Mouse (Mus musculus): ENCODE measurements around the gene Olfr287. TPM values are rescaled to one million over a fixed set of nuclear protein-coding genes. Genes with fewer than 3 reads are reported as not detected.

Gene Olfr287
- not detected for total RNA-seq (2018; cell fraction: chromatin; rRNA removed)
- not detected for total RNA-seq (2018; cell fraction: cytosol; rRNA removed)
- not detected for total RNA-seq (2018; cell fraction: nucleus; rRNA removed)
- not detected in 3 replicates for polyA plus RNA-seq (2018)

- Histone ChIP-seq H3K79me2 (ENCODE audit: inconsistent target) (no peaks in the 10 kb centered on the region), H3K4me3 (ENCODE audit: inconsistent target) (no peak within 1 kb of the TSS), H3K36me3 (ENCODE audit: inconsistent target) (no peaks in the 10 kb centered on the region), H3K27ac (no peak within 1 kb of the TSS)
- WGBS (ENCODE audit: missing documents): 87% methylated on average over 4 of the region's 4 CpGs
These were observed at the start of gene Olfr287, which contains the start of gene Gm44579 for GRCm38 (mm10) chr15:98220877-98221276. Gene Olfr287 (minus strand): TSS chr15:98221056. Gene Gm44579 (minus strand): TSS chr15:98220977.

DNA sequence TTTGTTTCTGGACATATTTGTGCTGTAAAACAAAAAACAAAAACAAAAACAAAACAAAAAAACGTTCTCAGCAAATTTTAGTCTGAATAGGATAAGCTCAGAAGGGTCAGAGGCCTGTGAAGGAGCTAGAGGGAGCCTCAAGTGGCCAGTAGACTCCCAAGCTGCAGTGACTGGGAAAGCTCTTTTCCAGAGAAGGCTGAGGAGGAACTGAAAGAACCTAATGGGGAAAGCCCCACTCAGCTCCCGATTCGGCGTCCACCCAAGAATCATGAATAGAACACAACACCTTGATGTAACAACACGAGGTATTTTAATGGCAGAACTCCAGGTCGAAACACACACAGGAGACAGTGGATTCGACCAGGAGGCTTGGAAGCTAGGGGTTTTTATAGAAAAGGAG, 36.9 kb upstream of the Olfr287 start:
- H3K27ac ChIP-seq: no peak overlapping the region
- no peaks in the 10 kb centered on the region for H3K36me3 ChIP-seq (ENCODE audit: inconsistent target)
- 92% methylated on average over 7 of the region's 7 CpGs for WGBS (ENCODE audit: missing documents)
- H3K4me3 ChIP-seq (ENCODE audit: inconsistent target): no peak overlapping the region
- H3K79me2 ChIP-seq (ENCODE audit: inconsistent target): no peaks in the 10 kb centered on the region

- Histone ChIP-seq H3K79me2 (ENCODE audit: inconsistent target) (no peaks in the 10 kb centered on the region), H3K36me3 (ENCODE audit: inconsistent target) (no peaks in the 10 kb centered on the region), H3K27ac (no peak within 1 kb of the TSS), H3K4me3 (ENCODE audit: inconsistent target) (no peak within 1 kb of the TSS)
- 95% methylated on average over 6 of the region's 8 CpGs for WGBS (ENCODE audit: missing documents)
These were observed 36.3 kb upstream of the Olfr287 start, which contains the start of gene H1fnt for GRCm38 (mm10) chr15:98257193-98257592. Gene H1fnt (minus strand): TSS chr15:98257293.

- no peak overlapping the region for H3K4me3 ChIP-seq (ENCODE audit: inconsistent target)
- H3K27ac ChIP-seq: no peak overlapping the region
- no peaks in the 10 kb centered on the region for H3K79me2 ChIP-seq (ENCODE audit: inconsistent target)
- H3K36me3 ChIP-seq (ENCODE audit: inconsistent target): no peaks in the 10 kb centered on the region
- WGBS (ENCODE audit: missing documents): 96% methylated on average over 13 of the region's 13 CpGs
These were observed 35.4 kb upstream of the Olfr287 start for GRCm38 (mm10) chr15:98256271-98256670.

GRCm38 (mm10) chr15:98235442-98235841, 14.6 kb upstream of the Olfr287 start:
- no peak overlapping the region for H3K27ac ChIP-seq
- 51% methylated on average over 4 of the region's 4 CpGs for WGBS (ENCODE audit: missing documents)
- no peaks in the 10 kb centered on the region for H3K36me3 ChIP-seq (ENCODE audit: inconsistent target)
- no peak overlapping the region for H3K4me3 ChIP-seq (ENCODE audit: inconsistent target)
- no peaks in the 10 kb centered on the region for H3K79me2 ChIP-seq (ENCODE audit: inconsistent target)

- 92% methylated on average over 3 of the region's 4 CpGs for WGBS (ENCODE audit: missing documents)
- H3K4me3 ChIP-seq (ENCODE audit: inconsistent target): no peak within 1 kb of the TSS
- H3K79me2 ChIP-seq (ENCODE audit: inconsistent target): no peaks in the 10 kb centered on the region
- H3K27ac ChIP-seq: no peak within 1 kb of the TSS
- no peaks in the 10 kb centered on the region for H3K36me3 ChIP-seq (ENCODE audit: inconsistent target)
These were observed 13.5 kb upstream of the Olfr287 start, which contains the start of gene Olfr286 for GRCm38 (mm10) chr15:98234350-98234749. Gene Olfr286 (minus strand): TSS chr15:98234450.

GRCm38 (mm10) chr15:98226096-98226495, 5.2 kb upstream of the Olfr287 start:
- H3K79me2 ChIP-seq (ENCODE audit: inconsistent target): no peaks in the 10 kb centered on the region
- 79% methylated on average over 7 of the region's 7 CpGs for whole genome bisulfite sequencing (ENCODE audit: missing documents)
- no peak overlapping the region for H3K4me3 ChIP-seq (ENCODE audit: inconsistent target)
- no peaks in the 10 kb centered on the region for H3K36me3 ChIP-seq (ENCODE audit: inconsistent target)
- no peak overlapping the region for H3K27ac ChIP-seq

DNA sequence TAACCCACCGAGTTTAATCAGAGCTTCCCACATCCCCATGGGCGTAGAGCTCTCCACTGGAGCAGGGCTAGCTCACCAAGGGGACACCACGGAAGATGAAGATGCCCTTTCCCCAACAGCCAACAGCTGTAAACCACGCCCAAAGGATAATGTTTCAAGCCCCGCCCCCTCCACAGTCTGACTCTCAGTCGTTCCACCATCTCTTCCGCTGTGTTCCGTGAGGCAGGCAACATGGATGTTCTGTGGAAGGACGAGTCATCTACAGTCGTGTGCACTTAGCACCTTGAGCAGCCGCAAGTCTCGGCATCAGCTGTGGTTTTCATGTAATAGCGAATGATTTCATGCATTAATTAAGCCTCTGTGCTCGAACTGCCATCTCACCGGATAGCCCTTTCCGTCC, 4.8 kb upstream of the Olfr287 start:
- WGBS (ENCODE audit: missing documents): 56% methylated on average over 16 of the region's 16 CpGs
- Histone ChIP-seq H3K36me3 (ENCODE audit: inconsistent target) (no peaks in the 10 kb centered on the region), H3K4me3 (ENCODE audit: inconsistent target) (no peak overlapping the region), H3K79me2 (ENCODE audit: inconsistent target) (no peaks in the 10 kb centered on the region), H3K27ac (no peak overlapping the region)

GRCm38 (mm10) chr15:98222377-98222776, 1.5 kb upstream of the Olfr287 start:
- no peaks in the 10 kb centered on the region for H3K36me3 ChIP-seq (ENCODE audit: inconsistent target)
- H3K79me2 ChIP-seq (ENCODE audit: inconsistent target): no peaks in the 10 kb centered on the region
- no peak overlapping the region for H3K27ac ChIP-seq
- no peak overlapping the region for H3K4me3 ChIP-seq (ENCODE audit: inconsistent target)

DNA sequence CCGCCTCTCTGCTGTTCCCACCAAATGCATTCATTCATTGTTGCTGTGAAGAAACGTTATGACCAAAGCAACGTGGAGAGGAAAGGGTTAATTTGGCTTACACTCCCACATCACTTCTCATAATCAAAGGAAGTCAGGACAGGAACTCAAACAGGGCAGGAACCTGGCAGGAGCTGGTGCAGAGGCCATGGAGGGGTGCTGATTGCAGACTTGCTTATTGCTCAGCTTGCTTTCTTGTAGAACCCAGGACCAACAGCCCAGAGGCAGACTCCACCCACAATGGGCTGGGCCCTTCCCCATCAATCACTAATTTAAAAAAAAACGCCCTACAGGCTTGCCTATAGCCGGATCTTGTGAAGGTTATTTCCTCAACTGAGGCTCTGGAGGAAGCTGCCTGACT, 6.7 kb downstream of the Olfr287 start:
- H3K36me3 ChIP-seq (ENCODE audit: inconsistent target): no peaks in the 10 kb centered on the region
- H3K27ac ChIP-seq: no peak overlapping the region
- H3K79me2 ChIP-seq (ENCODE audit: inconsistent target): no peaks in the 10 kb centered on the region
- no peak overlapping the region for H3K4me3 ChIP-seq (ENCODE audit: inconsistent target)
- 55% methylated on average over 5 of the region's 5 CpGs for WGBS (ENCODE audit: missing documents)

DNA sequence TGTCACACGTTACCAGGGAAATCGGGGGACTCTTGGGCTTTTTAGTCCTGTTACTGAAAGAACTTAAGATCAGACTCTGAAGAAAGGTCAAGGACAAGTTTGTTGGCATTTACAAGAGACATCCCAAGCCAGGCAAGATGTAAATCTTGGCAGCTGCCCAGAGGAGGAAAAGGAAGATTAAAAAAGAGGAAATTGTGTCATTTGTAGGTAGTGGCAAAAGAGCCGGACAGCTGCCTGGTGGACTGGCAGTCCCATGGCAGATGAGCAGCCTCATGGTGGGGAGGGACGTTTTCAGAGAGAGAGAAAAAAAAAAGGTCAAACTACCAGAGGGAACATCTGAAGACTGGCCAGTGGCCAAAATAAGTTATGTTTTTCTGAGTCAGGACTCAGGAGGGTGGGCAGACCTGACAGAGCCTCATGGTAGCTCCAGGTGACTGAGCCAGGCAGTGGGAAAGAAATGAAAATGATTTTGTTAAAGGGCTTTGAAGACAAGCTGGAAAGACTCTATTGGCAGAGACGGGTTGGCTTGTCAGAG, 7.5 kb downstream of the Olfr287 start:
- WGBS (ENCODE audit: missing documents): 60% methylated on average over 5 of the region's 5 CpGs
- no peak overlapping the region for H3K4me3 ChIP-seq (ENCODE audit: inconsistent target)
- no peaks in the 10 kb centered on the region for H3K79me2 ChIP-seq (ENCODE audit: inconsistent target)

GRCm38 (mm10) chr15:98209676-98210075, 11.2 kb downstream of the Olfr287 start:
- Histone ChIP-seq H3K27ac (no peak overlapping the region), H3K79me2 (ENCODE audit: inconsistent target) (no peaks in the 10 kb centered on the region), H3K4me3 (ENCODE audit: inconsistent target) (no peak overlapping the region), H3K36me3 (ENCODE audit: inconsistent target) (no peaks in the 10 kb centered on the region)
- 81% methylated on average over 7 of the region's 7 CpGs for WGBS (ENCODE audit: missing documents)

More for the DNA sequence above, 7.5 kb downstream of the Olfr287 start:
- Histone ChIP-seq H3K36me3 (ENCODE audit: inconsistent target) (no peaks in the 10 kb centered on the region), H3K27ac (no peak overlapping the region)

GRCm38 (mm10) chr15:98195442-98195841, 25.4 kb downstream of the Olfr287 start, which contains the start of gene Olfr288:
Gene Olfr288 (minus strand): TSS chr15:98195542.
- 50% methylated on average over 2 of the region's 3 CpGs for WGBS (ENCODE audit: missing documents)
- H3K79me2 ChIP-seq (ENCODE audit: inconsistent target): no peaks in the 10 kb centered on the region

GRCm38 (mm10) chr15:98184456-98184855, 36.4 kb downstream of the Olfr287 start:
- Histone ChIP-seq H3K4me3 (ENCODE audit: inconsistent target) (no peak overlapping the region), H3K27ac (no peak overlapping the region), H3K79me2 (ENCODE audit: inconsistent target) (no peaks in the 10 kb centered on the region), H3K36me3 (ENCODE audit: inconsistent target) (no peaks in the 10 kb centered on the region)
- 64% methylated on average over 4 of the region's 4 CpGs for whole genome bisulfite sequencing (ENCODE audit: missing documents)

More at GRCm38 (mm10) chr15:98195442-98195841, 25.4 kb downstream of the Olfr287 start, which contains the start of gene Olfr288:
- Histone ChIP-seq H3K36me3 (ENCODE audit: inconsistent target) (no peaks in the 10 kb centered on the region), H3K27ac (no peak within 1 kb of the TSS), H3K4me3 (ENCODE audit: inconsistent target) (no peak within 1 kb of the TSS)

DNA sequence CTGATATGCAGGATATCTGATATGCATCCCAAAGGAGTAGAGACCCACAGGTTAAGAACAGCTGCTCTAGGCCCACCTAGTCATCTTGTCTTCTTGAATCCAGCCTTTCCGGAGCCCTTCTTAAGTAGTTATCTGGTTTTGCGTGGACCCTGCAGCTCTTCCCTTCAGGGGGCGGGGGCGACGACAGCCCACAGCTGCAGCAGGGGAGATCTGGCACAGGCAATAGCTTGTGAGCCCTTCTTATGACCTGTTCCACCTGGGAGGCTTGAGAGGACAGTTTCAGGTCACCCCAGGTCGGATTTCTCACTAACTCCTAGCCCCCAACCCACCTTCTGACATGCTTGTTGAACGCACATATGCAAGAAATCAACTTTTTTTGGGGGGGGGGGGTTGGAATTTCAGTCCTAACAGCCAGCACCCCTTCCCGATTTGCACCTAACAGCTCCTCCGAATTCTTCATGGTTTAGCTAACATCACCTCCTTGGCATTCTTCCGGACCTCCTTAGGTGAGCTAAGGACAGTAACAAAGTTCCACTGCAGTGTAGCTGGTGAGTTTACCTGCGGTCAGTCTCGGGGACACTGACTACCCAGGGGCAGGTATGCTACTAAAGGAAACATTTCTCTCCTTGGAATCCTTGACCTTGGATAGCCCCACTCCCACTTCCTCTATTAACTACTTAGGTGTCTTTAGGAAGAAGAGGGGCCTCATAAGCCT, 38.8 kb downstream of the Olfr287 start:
- no peaks in the 10 kb centered on the region for H3K36me3 ChIP-seq (ENCODE audit: inconsistent target)
- 80% methylated on average over 12 of the region's 12 CpGs for WGBS (ENCODE audit: missing documents)
- no peaks in the 10 kb centered on the region for H3K79me2 ChIP-seq (ENCODE audit: inconsistent target)
- H3K4me3 ChIP-seq (ENCODE audit: inconsistent target): no peak overlapping the region
- no peak overlapping the region for H3K27ac ChIP-seq

Data from macrophage (primary cell).